Mouse (Mus musculus): ENCODE measurements around the gene Gm10277. TPM values are rescaled to one million over a fixed set of nuclear protein-coding genes. Genes with fewer than 3 reads are reported as not detected.

Gm10277 gene
- polyA plus RNA-seq, 1 experiment = not detected

- TF ChIP-seq TAL1 (IDR thresholded peaks at IDR 0.05; ENCODE audit: low read length) (no peak), GATA1 (IDR thresholded peaks at IDR 0.05; ENCODE audit: low read length) (no peak)
- peaks cover 86% of the 10 kb centered on the region for H3K4me1 ChIP-seq (ENCODE audit: control insufficient read depth)
- H3K4me3 ChIP-seq (replicated peaks) = no peak overlapping the region
Observed at GRCm38 (mm10) chr11:77769496-77769895, 18.1 kb downstream of the Gm10277 start.

GRCm38 (mm10) chr11:77766351-77767001 lies 21.1 kb downstream of the Gm10277 start:
- peaks cover 4% of the 10 kb centered on the region for H3K36me3 ChIP-seq (ENCODE audit: control insufficient read depth)
- no peaks in the 10 kb centered on the region for H3K27me3 ChIP-seq (ENCODE audit: control insufficient read depth)
- TF ChIP-seq GATA1 (IDR thresholded peaks at IDR 0.05; ENCODE audit: low read length) (peak; percentile 38; the same call in 1 of the 2 replicates), TAL1 (IDR thresholded peaks at IDR 0.05; ENCODE audit: low read length) (peak; percentile 35; the same call in 1 of the 3 replicates)
- peaks cover 77% of the 10 kb centered on the region for H3K4me1 ChIP-seq (ENCODE audit: control insufficient read depth)
- H3K9me3 ChIP-seq (ENCODE audit: control insufficient read depth, low read length) = no peaks in the 10 kb centered on the region
- H3K4me3 ChIP-seq (replicated peaks) = peak overlapping the region; percentile 72

More at GRCm38 (mm10) chr11:77769496-77769895, 18.1 kb downstream of the Gm10277 start:
- Histone ChIP-seq H3K27me3 (ENCODE audit: control insufficient read depth) (no peaks in the 10 kb centered on the region), H3K36me3 (ENCODE audit: control insufficient read depth) (peaks cover 18% of the 10 kb centered on the region), H3K9me3 (ENCODE audit: control insufficient read depth, low read length) (no peaks in the 10 kb centered on the region)

GRCm38 (mm10) chr11:77765459-77765777 lies 22.1 kb downstream of the Gm10277 start:
- H3K4me1 ChIP-seq (ENCODE audit: control insufficient read depth) = peaks cover 66% of the 10 kb centered on the region
- no peak for TF ChIP-seq GATA1 (IDR thresholded peaks at IDR 0.05; ENCODE audit: low read length)

GRCm38 (mm10) chr11:77764694-77765458 lies 22.7 kb downstream of the Gm10277 start:
- Histone ChIP-seq H3K27me3 (ENCODE audit: control insufficient read depth) (peaks cover 12% of the 10 kb centered on the region), H3K36me3 (ENCODE audit: control insufficient read depth) (peaks cover 4% of the 10 kb centered on the region), H3K9me3 (ENCODE audit: control insufficient read depth, low read length) (no peaks in the 10 kb centered on the region), H3K4me1 (ENCODE audit: control insufficient read depth) (peaks cover 61% of the 10 kb centered on the region), H3K4me3 (replicated peaks) (peak overlapping the region; percentile 92)
- TF ChIP-seq GATA1 (IDR thresholded peaks at IDR 0.05; ENCODE audit: low read length) = no peak
- no peak for TF ChIP-seq TAL1 (IDR thresholded peaks at IDR 0.05; ENCODE audit: low read length)

More at GRCm38 (mm10) chr11:77765459-77765777, 22.1 kb downstream of the Gm10277 start:
- H3K4me3 ChIP-seq (replicated peaks) = peak overlapping the region; percentile 72
- H3K9me3 ChIP-seq (ENCODE audit: control insufficient read depth, low read length) = no peaks in the 10 kb centered on the region
- peaks cover 4% of the 10 kb centered on the region for H3K36me3 ChIP-seq (ENCODE audit: control insufficient read depth)
- peaks cover 6% of the 10 kb centered on the region for H3K27me3 ChIP-seq (ENCODE audit: control insufficient read depth)

- H3K4me3 ChIP-seq (replicated peaks) = peak overlapping the region; percentile 92
- H3K36me3 ChIP-seq (ENCODE audit: control insufficient read depth) = peaks cover 4% of the 10 kb centered on the region
- peaks cover 51% of the 10 kb centered on the region for H3K4me1 ChIP-seq (ENCODE audit: control insufficient read depth)
- TF ChIP-seq TAL1 (IDR thresholded peaks at IDR 0.05; ENCODE audit: low read length) (no peak), GATA1 (IDR thresholded peaks at IDR 0.05; ENCODE audit: low read length) (peak; percentile 12; the same call in 1 of the 2 replicates)
- H3K9me3 ChIP-seq (ENCODE audit: control insufficient read depth, low read length) = no peaks in the 10 kb centered on the region
- H3K27me3 ChIP-seq (ENCODE audit: control insufficient read depth) = peaks cover 12% of the 10 kb centered on the region
Observed at GRCm38 (mm10) chr11:77763673-77764340, 23.7 kb downstream of the Gm10277 start.

- peaks cover 2% of the 10 kb centered on the region for H3K36me3 ChIP-seq (ENCODE audit: control insufficient read depth)
- TF ChIP-seq GATA1 (IDR thresholded peaks at IDR 0.05; ENCODE audit: low read length) = no peak
- H3K4me3 ChIP-seq (replicated peaks) = peak within 1 kb of the TSS; percentile 92
- H3K27me3 ChIP-seq (ENCODE audit: control insufficient read depth) = peaks cover 12% of the 10 kb centered on the region
- no peaks in the 10 kb centered on the region for H3K9me3 ChIP-seq (ENCODE audit: control insufficient read depth, low read length)
- peaks cover 47% of the 10 kb centered on the region for H3K4me1 ChIP-seq (ENCODE audit: control insufficient read depth)
Observed at GRCm38 (mm10) chr11:77762783-77763672, 24.5 kb downstream of the Gm10277 start, which contains the start of gene Myo18a. Myo18a (plus strand) TSS chr11:77763246.

GRCm38 (mm10) chr11:77760031-77760430 lies 27.5 kb downstream of the Gm10277 start:
- H3K4me1 ChIP-seq (ENCODE audit: control insufficient read depth) = peaks cover 32% of the 10 kb centered on the region
- no peaks in the 10 kb centered on the region for H3K36me3 ChIP-seq (ENCODE audit: control insufficient read depth)
- H3K4me3 ChIP-seq (replicated peaks) = no peak overlapping the region
- no peaks in the 10 kb centered on the region for H3K9me3 ChIP-seq (ENCODE audit: control insufficient read depth, low read length)
- TF ChIP-seq GATA1 (IDR thresholded peaks at IDR 0.05; ENCODE audit: low read length) (no peak), TAL1 (IDR thresholded peaks at IDR 0.05; ENCODE audit: low read length) (no peak)
- peaks cover 12% of the 10 kb centered on the region for H3K27me3 ChIP-seq (ENCODE audit: control insufficient read depth)

- peak overlapping the region; percentile 51 for H3K4me3 ChIP-seq (replicated peaks)
- H3K4me1 ChIP-seq (ENCODE audit: control insufficient read depth) = peaks cover 56% of the 10 kb centered on the region
- H3K9me3 ChIP-seq (ENCODE audit: control insufficient read depth, low read length) = no peaks in the 10 kb centered on the region
- TF ChIP-seq GATA1 (IDR thresholded peaks at IDR 0.05; ENCODE audit: low read length) (0 out of 2 replicates have a peak, but pooled peaks have one; percentile 12), TAL1 (IDR thresholded peaks at IDR 0.05; ENCODE audit: low read length) (no peak)
- H3K36me3 ChIP-seq (ENCODE audit: control insufficient read depth) = no peaks in the 10 kb centered on the region
- no peaks in the 10 kb centered on the region for H3K27me3 ChIP-seq (ENCODE audit: control insufficient read depth)
Observed at GRCm38 (mm10) chr11:77753469-77753868, 34.1 kb downstream of the Gm10277 start.

Measured in erythroblast, embryonic 14.5 days (primary cell).